Mouse (Mus musculus) gonadal fat pad, adult 2 months (tissue): ENCODE results near the gene Atp5l. TPM values are rescaled to one million over a fixed set of nuclear protein-coding genes. Genes with fewer than 3 reads are reported as not detected.

Source experiments
- DNase-seq: peaks from one replicate; pipeline ENCODE4 v3.0.0-alpha.2; 2012; ENCODE audit warnings: low read depth
- polyA plus RNA-seq: library from polyadenylated mRNA; depleted of rRNA; stranded (reverse); fragments of >200 nt; gene quantifications from 2 replicates; pipeline ENCODE4 v1.2.3, GENCODE M21; 2012

The Atp5l gene
- polyA plus RNA-seq, 1 experiment: 450 TPM

DNA sequence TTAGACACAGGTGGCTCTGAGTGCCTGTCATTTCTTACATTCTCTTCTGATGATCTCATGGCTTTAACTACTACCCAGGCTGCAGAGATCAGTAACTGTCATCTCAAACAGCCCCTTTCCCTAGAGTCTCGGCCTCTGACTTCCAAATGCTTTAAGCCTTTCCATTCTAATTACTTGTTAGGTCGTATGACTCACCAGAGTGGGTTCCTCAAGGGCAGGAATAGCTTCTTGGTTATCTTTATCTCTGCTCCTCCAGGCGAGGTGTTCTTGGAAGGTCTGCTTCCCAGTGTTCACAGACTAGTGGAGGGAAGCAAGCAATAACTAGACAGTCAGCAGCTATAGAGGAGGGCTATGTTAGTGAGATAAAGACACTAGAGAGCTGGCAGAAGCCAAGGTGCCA, 27.9 kb downstream of the Atp5l start:
- no peak for DNase-seq

DNA sequence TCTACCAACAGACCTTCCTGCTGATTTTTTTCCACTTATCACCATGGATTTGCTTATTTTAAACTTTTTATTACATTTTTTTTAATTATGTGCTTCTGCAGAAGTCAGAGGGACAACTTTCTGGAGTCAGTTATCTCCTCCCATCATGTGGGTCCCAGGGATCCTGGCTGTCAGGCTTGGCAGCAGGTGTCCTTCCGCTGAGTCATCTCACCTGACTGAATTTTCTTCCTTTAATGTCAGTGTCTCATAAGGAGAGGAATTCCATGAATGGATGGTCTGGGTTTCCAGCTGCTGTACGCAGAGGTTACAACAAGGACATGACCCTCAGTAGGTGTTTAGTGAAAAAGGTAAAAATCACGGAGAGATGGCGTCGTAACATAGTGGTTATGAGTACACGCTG, 29.3 kb downstream of the Atp5l start:
- no peak for DNase-seq

DNA sequence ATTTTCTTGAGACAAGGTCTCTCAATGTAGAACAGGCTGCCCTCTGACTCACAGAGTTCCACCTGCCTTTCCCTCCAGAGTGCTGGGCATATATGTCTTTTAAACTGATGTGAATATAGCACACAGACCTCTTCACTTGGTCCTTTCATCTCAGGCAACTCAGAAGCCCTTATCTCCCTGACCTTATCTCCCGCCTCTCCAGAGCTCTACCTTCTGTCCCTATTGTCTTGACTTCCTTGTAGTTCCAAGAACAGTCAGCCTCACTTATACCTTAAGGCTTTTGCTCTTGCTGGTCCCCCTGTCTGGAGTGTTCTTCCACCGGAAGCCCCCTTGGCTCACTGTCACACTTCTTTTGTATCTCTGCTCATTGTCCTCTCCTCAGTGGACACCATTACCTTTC, 30.4 kb downstream of the Atp5l start:
- DNase-seq: no peak

DNA sequence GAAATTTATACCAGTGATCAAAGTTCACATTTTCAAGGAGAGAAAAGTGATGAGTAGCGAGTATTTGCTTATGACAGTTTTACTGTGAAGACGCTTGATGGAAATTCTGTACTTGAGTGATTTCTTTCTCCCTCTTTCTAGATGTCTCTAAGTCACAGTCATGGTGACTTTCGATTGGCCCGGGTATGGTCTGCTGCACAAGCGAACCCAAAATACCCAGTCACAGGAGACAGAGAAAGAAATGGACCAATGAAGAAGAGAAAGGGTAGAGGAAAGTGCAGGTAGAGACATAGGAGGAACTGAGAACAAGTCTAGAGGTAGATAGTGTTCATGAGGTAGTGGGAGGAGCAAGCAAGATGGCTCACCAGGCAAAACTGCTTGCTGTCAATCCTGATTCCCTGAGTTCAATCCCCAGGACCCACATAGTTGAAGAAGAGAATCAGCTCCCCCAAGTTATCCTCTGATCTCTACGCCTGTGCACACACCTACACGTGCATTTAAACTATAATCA, 32.4 kb downstream of the Atp5l start:
- DNase-seq: no peak

DNA sequence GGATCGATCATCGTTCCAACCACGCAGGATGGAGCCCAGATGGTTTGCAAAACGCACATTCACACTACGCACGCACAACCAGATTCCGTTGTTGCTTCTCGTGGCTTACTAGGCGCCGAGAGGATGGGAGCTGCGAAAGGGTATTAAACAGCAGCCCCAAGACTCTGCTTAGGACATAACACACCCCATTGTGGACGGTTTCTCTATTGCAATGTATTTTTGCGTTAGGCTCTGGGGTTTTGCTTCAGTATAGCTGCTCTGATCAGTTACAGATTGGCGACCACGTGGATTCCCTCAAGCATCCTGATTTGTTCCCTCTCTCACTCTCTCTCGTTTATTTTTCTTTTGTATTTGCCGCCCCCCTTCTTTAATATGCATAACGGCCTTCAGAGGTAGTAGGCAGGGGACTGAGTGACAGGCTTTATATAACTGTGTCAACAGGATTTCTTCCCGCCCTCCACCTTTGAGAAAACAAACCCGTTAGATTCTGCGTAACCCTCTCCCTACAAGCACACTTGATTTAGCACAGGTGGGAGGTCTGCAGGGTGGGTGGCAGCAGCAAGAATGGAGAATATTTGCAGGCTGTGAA, 37.5 kb downstream of the Atp5l start:
- no peak for DNase-seq

DNA sequence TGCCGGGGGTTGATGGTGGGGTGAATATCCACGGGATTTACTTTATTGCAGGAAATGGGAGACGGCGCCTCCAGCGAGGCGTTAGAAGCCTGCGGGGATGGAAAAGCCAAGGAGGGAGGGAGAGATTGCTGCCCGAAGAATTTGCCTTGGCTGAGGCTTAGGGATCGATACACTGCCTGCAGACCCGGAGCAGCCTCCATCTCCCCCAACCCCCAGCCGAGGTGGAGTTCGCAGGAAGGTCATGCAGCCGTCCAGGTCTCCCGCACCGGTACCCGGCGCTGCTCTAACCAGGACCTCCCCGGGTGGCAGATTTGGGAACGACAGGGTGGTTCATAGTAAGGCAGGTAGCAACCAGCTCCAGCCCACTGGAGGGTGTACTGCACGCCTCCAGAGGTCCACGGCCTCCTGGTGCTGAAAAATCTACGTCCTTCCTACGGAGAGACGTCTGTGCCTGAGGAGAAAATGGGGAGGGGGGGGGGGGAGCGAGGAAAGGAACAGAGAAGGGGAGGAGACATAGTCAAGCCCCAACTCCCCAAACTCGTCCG, 38.0 kb downstream of the Atp5l start:
- DNase-seq: no peak

DNA sequence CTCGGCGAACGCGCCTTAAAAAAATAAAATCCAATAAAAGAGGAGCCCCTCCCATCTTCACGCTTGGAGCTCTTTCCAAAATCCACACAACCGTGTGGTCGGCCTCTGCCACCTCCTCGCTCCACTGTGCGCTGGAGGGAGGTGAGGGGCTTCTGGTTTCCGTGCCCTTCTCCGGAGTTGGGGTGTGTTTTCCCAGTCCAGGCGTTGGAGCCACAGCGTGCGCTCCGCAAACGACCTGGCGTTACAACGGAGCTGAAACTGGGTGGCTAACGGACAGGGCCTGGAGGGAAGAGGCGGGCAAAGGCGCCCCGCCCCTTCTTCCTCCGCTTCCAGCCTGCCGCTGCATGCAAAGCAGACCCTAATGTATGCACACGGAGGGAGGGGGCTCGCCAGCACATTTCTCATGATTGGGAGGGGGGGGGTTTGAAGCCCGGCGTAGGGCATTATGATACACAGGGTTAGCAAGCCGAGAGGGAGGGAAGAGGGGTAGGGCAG, 38.6 kb downstream of the Atp5l start:
- no peak for DNase-seq

DNA sequence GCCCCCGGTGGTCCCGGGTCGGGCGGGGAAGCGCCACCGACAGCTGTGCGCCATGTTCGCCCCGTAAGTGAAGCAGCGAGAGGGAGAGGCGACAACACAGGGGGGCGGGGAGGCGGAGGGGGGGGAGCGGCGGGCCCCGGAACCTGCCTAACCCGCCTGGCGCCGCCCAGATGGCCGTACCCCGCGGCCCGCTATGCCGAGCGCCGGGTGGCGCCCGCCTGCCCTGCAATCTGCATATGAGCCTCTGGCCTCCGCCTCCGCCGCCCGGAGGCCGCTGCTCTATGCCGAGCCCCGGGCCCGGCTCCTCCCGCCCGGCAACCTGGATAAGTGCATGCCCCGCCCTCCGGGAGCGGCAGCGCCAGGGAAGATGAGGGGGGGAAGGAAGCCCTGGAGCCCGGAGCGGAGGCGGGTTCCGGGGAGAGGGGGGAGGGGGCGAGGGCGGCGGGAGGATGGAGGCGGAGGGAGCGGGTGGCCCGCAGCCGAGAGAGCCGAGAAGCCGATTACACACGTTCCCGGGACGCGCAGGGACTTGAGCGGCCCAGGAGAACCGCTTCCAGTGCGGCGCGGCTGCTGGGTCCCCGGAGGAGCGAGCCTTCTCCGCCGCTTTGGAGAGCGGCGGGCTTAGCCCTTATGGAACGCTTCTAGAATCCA, 39.2 kb downstream of the Atp5l start, which contains the start of gene Kmt2a:
TSS of gene Kmt2a (minus strand) at position 76 of the 651 bp plus-strand sequence.
- DNase-seq: no peak

DNA sequence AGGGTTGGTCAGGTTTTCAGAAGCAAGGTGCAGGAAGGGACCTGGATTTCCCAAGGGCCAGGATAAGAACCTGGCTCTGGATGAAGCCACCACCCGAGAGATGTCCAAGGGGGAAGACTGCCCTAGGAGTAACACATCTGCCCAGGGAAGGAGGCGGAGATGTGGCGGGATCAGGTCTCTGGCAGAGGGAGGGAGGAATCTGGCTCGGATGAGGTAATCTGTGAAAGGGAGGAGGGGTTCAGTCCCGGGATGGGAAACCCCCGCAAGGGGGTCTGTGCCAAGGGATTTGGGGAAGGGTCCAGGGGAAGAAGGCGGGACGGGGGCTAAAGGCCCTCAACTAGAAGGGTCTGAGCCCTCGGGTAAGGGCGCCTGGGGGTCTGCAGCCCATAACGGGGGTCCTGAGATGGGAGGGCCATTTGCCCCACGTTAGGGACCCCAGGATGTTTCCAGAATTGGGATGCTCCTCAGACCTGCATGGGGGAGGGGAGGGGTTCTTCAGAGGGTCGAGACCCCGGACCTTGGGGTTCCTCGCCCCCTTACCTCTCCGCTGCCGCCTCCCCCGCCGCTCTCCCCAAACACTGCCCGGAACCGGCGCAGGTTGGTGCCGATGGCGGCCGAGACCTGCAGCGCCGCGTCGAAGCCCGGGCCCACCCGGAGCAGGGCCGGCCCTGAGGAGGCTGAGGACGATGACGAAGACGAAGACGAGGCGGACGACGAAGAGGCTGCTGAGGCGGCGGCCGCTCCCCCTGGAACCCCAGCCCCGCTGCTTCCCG, 40.0 kb downstream of the Atp5l start:
- DNase-seq: no peak

DNA sequence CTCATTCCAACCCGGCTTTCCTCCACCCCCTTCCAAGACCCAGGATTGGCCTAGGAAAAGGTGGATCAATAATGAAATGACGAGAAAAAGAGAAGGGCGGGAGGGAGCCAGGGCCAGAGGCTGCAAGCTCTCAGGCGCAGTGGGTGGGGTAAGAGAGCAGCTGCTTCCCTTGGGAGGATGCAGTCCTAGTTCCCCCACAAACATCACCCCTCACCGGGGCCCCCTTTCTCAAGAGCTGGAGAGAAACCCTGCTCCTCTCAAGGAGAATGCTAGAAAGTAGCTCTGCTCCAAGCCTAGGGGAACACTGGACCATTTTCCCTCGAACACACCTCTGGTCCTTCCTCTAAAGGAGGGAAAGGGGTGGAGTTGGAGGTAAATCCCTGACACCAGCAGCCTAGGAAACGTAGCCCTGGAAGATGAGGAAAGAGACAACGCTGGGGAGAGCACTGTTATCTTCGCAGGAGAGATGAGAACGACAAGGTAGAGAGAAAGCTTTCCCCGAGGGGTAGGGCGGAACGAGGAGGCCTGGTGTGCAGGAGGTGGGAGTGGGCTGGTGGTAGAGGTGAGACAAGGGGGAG, 40.8 kb downstream of the Atp5l start:
- DNase-seq: no peak

DNA sequence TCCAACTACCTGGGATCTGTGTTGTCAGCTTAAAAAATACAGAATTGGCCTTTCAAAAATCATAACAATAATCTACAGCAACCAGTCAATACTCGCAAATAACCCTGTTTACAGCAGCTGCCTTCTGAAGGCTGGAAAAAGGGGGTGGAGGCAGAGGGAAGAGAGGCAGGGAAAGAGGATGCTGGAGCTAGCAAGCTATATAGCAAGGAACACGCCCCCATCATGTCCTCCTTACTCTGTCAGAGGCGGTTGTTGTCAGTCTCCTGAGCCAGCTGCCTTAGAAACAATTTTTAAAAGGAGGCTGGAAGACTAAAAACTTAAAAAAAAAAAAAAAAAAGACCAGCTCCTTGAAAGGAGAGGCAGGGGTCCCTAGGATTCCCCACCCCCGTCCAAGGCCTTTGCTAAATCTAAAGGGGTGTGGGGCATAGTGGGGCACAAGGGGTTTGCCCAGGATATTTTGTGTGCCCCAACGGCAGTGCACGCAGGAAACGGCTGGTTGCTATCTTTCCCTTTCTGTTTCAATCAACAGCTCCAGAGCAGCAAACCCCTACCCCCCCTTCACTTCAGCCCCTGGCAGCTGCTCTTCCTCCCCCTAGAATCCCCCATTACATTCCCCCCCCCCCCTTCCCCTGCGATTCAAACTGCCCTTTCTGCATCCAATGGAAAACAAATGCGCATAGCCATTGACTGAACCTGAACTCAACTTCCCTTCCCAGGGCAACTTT, 41.6 kb downstream of the Atp5l start:
- DNase-seq: no peak

DNA sequence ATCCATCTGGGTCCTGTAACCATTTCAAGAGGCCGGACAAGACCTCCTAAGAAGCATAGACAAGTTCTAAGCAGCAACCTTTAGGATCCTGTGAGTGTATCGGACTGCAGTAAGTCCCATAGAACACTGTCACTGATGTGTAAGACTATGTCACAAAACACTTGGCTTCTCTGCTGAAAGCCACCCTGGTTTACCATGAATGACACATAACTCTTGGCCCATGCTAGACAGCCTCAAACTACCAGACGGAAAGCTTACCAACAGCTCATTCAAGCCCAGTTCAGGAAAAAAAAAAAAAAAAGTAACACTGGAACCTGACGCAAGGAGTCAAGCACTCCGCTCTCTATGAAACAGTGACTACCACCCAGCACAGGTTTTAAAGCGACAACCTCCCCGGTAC, 42.9 kb downstream of the Atp5l start:
- no peak for DNase-seq

DNA sequence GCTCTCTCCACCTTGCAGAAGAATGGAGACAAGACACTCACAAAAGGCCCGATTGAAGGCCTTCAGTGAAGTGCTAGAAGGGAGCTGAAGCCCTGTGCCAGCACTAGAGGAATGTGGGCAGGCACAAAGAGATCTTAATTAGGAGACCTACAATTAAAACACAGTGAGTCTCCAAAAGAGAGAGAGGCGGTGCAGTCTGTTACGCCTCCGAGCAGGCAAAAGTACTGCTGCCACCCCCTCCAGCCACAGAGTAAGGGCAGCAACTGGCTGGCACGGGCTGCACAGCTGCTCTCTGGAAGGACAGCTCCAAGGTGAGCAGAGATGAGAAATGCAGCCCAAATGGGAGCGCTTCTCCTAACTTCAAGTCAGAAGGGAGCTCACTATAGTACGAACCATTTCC, 45.1 kb downstream of the Atp5l start:
- DNase-seq: no peak

DNA sequence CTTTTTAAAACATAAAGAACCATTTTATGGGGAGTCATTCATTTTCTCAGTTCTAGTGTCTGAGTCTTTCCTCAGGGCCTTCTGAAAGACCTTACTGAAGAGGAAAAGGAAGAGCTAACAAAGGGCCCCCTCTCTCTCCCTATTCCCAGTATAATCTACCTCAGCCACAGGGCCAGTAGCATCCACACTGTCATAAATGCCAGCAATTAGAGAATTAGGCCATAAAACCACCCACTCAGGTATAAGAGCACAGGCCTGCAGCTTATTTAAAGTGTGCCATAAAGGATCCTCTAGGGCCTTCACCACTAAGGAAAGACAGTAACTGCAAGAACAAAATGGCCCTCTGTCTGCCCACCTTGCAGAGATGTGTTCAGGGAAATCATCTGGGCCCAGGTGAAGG, 46.3 kb downstream of the Atp5l start:
- no peak for DNase-seq

DNA sequence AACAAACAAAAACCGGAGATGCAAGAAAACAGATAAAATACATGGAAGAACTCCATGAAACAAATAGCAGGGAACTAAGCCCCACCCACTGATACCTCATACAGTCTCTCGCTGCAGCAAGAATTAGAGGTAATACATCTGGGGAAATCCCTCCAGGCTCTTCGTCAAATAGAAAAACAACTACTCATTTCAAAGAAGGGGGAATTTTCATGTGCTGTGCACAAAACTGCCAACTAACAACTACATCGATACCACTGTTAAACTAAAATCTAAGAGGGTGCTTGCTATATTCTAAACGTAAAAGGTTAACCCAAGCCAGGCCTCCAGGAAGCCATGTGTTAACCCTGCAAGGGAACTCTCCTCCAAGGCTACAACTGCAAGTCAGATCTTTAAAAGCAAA, 46.9 kb downstream of the Atp5l start:
- DNase-seq: no peak

DNA sequence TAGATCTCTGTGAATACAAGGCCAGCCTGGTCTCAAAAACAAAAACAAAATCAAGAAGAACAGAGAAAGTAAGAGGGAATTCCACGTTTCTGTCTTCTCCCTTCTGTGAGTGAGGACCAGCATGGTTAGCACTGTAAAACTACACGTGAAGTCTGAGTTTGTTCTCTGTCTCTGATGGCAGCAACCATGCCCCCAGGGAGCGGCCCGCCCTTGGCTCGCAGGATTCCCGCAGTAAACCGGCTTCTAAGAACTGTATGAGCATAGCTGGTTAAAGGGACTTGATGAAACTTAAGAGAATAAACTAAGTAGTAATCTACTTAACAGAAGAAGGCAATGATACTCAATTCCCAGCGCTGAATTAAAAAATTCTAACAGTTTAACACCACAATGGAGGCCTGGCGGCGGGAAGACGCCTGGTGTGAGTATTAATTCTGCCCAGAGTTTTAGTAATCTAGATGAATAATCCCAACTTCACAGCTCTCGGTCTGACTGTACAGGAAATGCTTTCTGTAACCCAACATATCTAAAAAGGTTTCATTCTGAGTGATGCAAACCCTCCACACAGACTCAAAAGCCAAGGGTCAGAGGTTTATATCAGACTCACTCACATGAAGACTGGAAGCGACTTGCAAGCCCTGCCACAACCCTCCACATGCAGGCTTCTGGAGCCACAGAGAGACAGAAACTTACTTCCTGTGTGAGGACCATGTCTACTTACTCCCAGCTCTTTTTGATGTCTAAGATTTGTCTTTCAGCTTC, 52.0 kb downstream of the Atp5l start:
- no peak for DNase-seq

DNA sequence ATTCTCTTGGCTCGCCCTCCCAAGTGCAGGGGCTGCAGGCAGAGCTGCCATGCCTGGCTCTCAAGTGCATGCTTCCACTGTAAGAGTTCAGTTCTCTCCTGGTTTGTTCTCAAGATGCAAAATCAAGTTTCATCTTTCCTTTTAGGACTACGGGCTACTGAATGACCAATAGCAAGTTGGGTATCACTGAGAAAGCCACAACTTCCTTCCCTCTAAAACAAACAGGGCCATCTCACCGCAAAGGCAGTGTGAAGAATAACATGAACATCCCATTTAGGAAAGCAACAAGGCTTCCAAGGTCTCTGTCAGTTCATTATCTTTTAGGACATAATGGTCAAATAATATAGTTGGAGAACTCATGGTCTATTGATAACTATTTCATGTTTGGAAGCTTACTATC, 52.9 kb downstream of the Atp5l start:
- no peak for DNase-seq

DNA sequence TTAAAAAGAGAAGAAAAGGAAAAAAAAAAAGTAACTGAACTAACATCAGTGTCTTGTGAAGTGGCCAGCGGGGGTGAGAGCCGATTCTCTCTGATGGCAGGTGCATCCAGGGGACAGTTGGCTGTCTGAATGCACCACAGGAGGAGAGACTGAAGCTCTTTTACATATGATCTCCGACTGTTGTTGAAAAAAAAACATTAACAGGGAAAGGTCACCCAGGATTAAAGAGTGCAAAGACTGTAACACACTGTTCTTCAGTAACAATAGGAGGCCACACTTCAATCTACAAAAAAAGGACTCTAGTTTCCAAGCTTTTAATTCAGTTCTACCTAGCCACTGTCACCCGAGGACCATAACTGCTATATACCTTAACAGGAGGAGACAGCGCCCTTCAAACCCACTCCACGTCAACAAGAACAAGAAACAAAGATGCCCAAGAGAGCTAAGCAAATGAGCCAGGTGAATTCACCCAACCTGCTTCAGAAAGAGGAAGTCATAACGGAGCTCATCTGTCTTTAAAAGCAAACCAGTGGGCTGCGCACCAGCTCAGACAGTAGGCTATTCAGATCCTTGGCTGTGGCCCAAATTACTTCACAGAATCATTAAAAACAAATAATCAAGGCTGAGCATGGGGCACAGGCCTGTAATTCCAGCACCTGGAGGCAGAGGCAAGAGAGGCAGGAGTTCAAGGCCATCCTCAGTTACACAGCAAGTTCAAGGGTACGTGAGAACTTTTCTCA, 53.9 kb downstream of the Atp5l start:
- DNase-seq: no peak
